Mouse (Mus musculus): ENCODE data around the gene Ttc39a. TPM values are rescaled to one million over a fixed set of nuclear protein-coding genes. Genes with fewer than 3 reads are reported as not detected.

The Ttc39a gene
- polyA plus RNA-seq, 1 experiment from 2014 or later: 11.6 TPM

GRCm38 (mm10) chr4:109481424-109481823, 75.0 kb downstream of the Ttc39a start:
- H3K4me3 ChIP-seq: no peak overlapping the region
- H3K27me3 ChIP-seq (replicated peaks): no peaks in the 10 kb centered on the region
- WGBS: 72% methylated on average over 2 of the region's 2 CpGs
- H3K27ac ChIP-seq (ENCODE audit: poor library complexity, severe bottlenecking): no peak overlapping the region
- no peak overlapping the region for H3K9ac ChIP-seq
- H3K4me2 ChIP-seq: no peak overlapping the region
- no peaks in the 10 kb centered on the region for H3K4me1 ChIP-seq (replicated peaks)
- no peaks in the 10 kb centered on the region for H3K9me3 ChIP-seq (replicated peaks)
- ATAC-seq (ENCODE audit: insufficient number of reproducible peaks, low FRiP score): no peak
- no peaks in the 10 kb centered on the region for H3K36me3 ChIP-seq

DNA sequence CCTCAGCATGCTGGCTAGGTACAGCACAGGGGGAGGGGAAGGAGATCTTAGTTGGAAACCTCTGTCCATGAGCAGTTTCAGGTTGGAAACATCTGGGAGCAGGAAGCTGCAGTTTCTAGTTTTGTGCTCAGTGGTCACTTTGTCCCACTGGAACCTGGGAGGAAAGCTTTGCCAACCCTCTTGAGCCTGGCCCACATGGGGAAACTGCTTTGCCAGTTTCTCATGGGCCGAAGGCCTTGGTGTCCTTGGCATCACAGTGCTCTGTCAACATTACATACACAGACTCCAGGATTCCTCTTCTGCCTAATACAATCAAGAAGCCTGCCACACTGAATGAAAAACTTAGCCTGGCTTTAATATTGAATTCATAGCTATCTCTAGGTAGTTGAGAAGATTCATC, 76.3 kb downstream of the Ttc39a start:
- no peak overlapping the region for H3K4me2 ChIP-seq
- H3K9ac ChIP-seq: no peak overlapping the region
- ATAC-seq (ENCODE audit: insufficient number of reproducible peaks, low FRiP score): no peak
- no peak overlapping the region for H3K4me3 ChIP-seq
- H3K4me1 ChIP-seq (replicated peaks): no peaks in the 10 kb centered on the region
- no peak overlapping the region for H3K27ac ChIP-seq (ENCODE audit: poor library complexity, severe bottlenecking)
- WGBS: 93% methylated on average over 1 of the region's 1 CpGs
- no peaks in the 10 kb centered on the region for H3K27me3 ChIP-seq (replicated peaks)
- H3K9me3 ChIP-seq (replicated peaks): no peaks in the 10 kb centered on the region
- no peaks in the 10 kb centered on the region for H3K36me3 ChIP-seq

DNA sequence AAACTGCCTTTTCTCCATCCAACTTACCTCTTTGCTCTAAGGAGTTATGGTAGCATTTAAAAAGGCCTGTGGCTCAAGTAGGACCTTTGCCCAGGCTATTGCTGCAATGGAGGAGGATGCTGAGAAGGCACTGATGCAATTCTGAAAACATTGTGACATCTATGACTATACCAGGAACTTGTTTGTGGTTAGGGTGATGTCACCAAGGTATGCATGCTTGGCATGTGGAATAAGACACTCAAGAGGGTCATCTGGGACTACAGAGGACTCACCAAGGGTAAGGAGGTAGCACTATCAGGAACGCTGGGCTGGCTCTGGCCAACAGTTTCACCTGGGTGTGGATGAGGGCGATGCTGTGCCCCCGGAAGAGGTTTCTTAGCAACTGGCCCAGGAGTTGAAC, 78.2 kb downstream of the Ttc39a start, which contains the start of gene Rnf11:
Rnf11 (minus strand) TSS at position 108 of the 400 bp plus-strand sequence.
- H3K4me1 ChIP-seq (replicated peaks): no peaks in the 10 kb centered on the region
- H3K4me2 ChIP-seq: no peak within 1 kb of the TSS
- 76% methylated on average over 3 of the region's 3 CpGs for WGBS
- no peaks in the 10 kb centered on the region for H3K9me3 ChIP-seq (replicated peaks)
- H3K27ac ChIP-seq (ENCODE audit: poor library complexity, severe bottlenecking): no peak within 1 kb of the TSS
- H3K27me3 ChIP-seq (replicated peaks): no peaks in the 10 kb centered on the region
- H3K36me3 ChIP-seq: no peaks in the 10 kb centered on the region
- no peak within 1 kb of the TSS for H3K4me3 ChIP-seq
- ATAC-seq (ENCODE audit: insufficient number of reproducible peaks, low FRiP score): no peak
- H3K9ac ChIP-seq: no peak within 1 kb of the TSS

DNA sequence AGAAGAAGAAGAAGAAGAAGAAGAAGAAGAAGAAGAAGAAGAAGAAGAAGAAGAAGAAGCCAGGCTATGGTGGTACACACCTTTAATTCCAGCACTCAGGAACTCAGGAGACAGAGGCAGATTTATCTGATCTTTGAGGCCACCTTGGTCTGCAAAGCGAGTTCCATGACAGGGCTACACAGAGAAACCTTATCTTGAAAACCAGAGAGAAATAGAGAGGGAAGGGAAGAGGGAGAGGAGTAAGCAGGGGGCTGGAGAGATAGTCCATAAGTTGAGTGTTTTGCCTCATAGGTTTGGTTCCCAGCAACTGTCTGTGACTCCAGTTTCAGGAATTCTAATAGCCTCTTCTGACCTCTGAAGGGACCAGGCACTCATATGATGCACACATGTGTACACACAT, 82.4 kb downstream of the Ttc39a start:
- no peaks in the 10 kb centered on the region for H3K27me3 ChIP-seq (replicated peaks)
- WGBS: 44% methylated on average over 1 of the region's 1 CpGs
- H3K4me1 ChIP-seq (replicated peaks): no peaks in the 10 kb centered on the region
- no peaks in the 10 kb centered on the region for H3K9me3 ChIP-seq (replicated peaks)
- H3K27ac ChIP-seq (ENCODE audit: poor library complexity, severe bottlenecking): no peak overlapping the region
- H3K4me2 ChIP-seq: no peak overlapping the region
- H3K36me3 ChIP-seq: no peaks in the 10 kb centered on the region
- no peak overlapping the region for H3K9ac ChIP-seq
- H3K4me3 ChIP-seq: no peak overlapping the region
- no peak for ATAC-seq (ENCODE audit: insufficient number of reproducible peaks, low FRiP score)

DNA sequence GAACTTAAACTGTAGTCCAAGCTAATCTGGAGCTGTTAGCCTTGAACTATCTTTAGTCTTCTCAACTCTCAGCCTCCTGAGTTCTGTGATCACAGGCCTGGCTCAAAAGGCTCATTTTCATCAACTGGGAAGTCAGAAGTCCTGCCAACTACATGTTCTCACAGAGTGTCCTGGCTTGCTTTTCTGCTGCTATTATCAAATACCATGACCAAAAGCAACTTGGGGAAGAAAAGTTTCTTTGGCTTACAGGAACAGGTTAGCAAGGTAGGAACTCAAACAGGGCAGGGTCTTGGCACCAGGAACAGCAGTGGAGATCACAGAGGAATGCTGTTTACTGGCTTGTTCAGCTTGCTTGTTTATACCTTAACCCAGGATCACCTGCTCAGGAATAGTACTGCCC, 87.2 kb downstream of the Ttc39a start:
- H3K4me1 ChIP-seq (replicated peaks): no peaks in the 10 kb centered on the region
- no peaks in the 10 kb centered on the region for H3K36me3 ChIP-seq
- no peak overlapping the region for H3K9ac ChIP-seq
- no peak overlapping the region for H3K4me3 ChIP-seq
- H3K27ac ChIP-seq (ENCODE audit: poor library complexity, severe bottlenecking): no peak overlapping the region
- H3K4me2 ChIP-seq: no peak overlapping the region
- H3K9me3 ChIP-seq (replicated peaks): no peaks in the 10 kb centered on the region
- H3K27me3 ChIP-seq (replicated peaks): no peaks in the 10 kb centered on the region
- no peak for ATAC-seq (ENCODE audit: insufficient number of reproducible peaks, low FRiP score)

Other genes with a start within 250 kb of the Ttc39a start
- gene Osbpl9, start 204.4 kb upstream of the Ttc39a start, polyA plus RNA-seq (2016; fragmentation: Nextera tagmentation; extraction: Ambion mirVana): 48.3 and 53.0 TPM in 2 replicates
- gene Calr4, start 172.1 kb upstream of the Ttc39a start, polyA plus RNA-seq (2016; fragmentation: Nextera tagmentation; extraction: Ambion mirVana): 0.60 and 0.61 TPM in 2 replicates
- gene Eps15, start 126.4 kb upstream of the Ttc39a start, polyA plus RNA-seq (2016; fragmentation: Nextera tagmentation; extraction: Ambion mirVana): 41.6 and 44.4 TPM in 2 replicates
- 62.2 and 63.9 TPM in 2 replicates for gene Rnf11, start 78.1 kb downstream of the Ttc39a start, polyA plus RNA-seq (2016; fragmentation: Nextera tagmentation; extraction: Ambion mirVana)
- not detected in 2 replicates for gene 4930522H14Rik, start 124.7 kb downstream of the Ttc39a start, polyA plus RNA-seq (2016; fragmentation: Nextera tagmentation; extraction: Ambion mirVana)